Mouse (Mus musculus) c-Kit-negative CD71-positive TER-119-positive erythroid progenitor cells, embryonic 14.5 days (primary cell): Measurements from ENCODE around the gene Osbpl3.

Experiments used
- DNase-seq: peaks from one replicate; pipeline ENCODE4 v3.0.0-alpha.2; 2013; ENCODE audit warnings: low read depth, low spot score

Osbpl3 gene

DNA sequence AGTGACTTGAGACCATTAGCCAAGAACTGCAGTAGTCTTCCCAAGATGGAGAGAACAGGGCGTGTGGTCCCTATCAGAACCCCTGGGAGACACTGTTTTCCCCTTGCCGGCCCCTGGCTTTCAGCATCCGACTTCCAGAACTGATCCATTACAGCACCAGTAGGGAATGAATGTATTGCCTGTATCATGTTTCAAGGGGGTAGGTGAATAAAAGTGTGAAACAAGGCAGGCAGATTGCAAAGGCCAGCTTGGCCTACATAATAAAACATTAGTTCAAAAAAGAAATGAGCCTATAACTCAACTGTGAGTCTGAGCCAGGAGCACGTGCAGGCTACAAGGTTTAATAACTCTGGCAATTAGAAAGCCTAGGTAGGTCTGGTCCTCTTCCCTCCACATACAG, 52.5 kb downstream of the Osbpl3 start:
- no peak for DNase-seq

DNA sequence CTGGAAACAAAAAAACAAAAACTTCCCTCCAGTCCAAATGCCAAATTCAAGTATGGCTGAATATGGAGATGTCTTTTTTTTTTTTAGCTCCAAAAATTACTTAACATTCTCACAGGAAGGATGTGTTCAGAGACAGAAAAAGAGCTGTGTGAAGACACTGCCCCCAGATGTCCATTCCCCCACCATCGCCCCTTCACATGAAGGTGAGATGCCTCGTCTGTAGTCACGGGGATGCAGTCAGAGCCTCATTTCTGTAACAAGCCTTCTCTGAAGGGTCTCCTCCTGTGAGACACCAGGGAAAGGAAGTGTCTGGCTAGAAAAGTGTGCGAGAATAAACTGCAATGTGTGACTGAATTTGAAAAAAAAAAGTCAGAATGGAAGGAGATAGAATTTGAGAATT, 53.1 kb downstream of the Osbpl3 start:
- no peak for DNase-seq

DNA sequence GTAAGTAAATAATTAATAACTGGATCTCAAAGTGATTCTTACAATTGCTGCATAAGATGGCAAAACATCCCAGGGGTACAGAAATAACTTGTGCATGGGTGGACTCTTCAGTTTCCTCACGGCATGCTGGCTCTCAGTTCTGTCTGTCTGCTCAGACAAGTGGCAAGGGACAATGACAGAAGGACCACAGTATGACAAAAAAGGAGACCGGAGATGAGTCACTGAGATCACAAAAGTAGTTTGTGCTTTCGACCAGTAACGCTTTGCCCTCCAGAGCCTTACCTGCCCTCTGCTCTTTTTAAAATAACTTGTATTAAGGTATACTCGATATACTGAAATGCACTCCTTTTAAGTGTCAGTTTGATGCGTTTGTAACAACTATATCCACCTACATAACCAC, 55.8 kb downstream of the Osbpl3 start:
- DNase-seq: no peak

DNA sequence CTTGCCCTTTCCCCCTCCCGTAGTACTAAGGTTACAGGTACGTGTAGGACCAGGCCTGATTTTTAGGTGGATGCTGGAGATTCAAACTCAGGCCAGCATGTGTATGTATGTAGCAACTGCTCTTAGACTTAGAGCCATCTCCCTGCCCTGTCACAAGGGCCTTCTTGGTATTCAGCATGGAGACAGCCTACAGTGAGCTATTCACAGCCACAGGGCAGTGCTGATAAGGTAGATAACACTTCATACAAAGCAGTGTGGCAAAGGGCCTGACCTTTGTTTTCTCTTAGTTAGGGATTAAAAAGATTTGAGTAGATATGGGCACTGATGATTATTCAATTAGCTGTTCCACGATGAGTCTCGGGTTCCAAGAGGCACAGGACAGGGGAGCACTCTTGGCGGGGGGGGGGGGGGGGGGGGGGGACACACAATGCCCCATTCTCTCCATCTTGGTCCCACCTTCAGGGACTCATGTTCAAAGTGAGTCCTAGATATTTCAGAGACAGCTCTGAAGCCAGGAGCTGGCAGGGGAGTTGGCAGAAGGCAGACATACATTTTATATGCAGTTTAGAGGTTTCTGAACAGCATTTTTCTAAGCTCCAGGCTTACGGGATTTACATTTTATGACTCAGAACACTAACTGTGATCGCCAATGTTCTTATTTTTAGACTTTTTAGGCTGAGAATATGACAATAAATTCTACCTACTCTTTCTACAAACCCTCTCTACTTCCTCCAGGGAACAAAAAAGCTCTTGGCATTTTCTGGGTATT, 56.4 kb downstream of the Osbpl3 start:
- no peak for DNase-seq

DNA sequence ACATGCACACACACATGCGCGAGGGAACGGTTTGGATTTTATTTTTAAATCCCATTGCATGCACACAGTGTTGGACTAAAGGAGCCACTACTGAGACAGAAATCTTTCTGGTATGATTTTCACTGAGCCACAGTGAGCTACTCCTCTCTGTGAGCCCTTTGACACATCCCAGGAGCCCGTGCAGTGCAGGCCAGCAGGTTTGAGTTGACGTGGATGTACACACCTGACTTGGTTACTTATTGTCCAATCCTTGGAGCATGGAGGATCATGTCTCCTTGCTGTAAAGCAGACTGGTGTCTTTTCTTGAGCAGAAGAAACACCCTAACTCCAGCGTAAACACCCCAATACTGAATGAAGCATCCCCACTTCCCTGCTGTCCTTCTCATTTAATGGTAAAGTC, 57.7 kb downstream of the Osbpl3 start:
- DNase-seq: no peak

DNA sequence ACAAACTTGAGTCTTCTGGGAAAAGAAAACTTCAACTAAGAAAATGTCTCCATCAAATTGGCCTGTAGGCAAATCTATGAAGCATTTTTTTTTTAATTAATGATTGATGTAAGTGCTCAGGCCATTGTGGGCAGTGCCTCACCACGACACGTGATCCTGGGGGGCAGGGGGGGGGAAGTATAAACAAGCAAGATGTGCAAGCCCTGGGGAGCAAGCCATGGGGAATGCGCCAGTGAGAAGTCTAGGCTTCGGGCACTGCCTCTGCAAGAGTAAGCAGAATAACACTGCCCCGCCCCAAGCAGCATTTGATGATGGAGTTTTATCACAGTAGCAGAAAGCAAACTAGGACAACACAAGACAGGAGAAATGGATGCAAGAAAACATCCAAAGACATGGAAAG, 58.9 kb downstream of the Osbpl3 start:
- DNase-seq: no peak

DNA sequence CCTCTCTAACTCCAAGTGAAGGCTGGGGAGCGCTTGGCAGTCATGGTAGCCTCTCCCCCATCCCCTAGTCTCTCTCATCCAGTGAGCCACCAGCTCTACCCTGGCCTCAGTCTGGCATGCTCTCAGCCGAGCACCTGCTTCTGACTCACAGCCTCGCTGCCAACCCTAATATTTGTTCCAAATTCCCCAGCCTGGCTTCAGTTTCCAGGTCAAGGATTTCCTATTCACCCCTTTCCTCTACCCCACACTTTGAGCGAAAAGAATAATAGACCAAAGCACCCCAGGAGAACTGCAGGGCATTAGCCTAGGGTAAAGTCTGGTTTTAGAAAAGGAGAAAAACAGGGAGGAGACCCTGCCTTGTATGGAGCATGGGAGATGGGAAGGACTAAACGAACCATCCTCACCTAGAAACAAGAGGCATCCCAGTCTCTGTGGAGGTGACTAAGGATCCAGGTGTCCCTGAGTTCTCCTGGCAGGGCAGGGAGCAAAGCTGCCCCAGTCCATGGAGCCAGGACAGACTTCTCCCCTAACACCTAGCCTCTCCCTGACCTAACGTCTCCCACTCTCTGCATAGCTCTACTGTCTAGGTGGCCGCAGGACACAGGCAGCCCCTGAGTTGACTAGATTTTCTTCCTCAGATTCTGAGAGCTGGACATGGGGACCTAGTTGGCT, 60.2 kb downstream of the Osbpl3 start:
- no peak for DNase-seq

DNA sequence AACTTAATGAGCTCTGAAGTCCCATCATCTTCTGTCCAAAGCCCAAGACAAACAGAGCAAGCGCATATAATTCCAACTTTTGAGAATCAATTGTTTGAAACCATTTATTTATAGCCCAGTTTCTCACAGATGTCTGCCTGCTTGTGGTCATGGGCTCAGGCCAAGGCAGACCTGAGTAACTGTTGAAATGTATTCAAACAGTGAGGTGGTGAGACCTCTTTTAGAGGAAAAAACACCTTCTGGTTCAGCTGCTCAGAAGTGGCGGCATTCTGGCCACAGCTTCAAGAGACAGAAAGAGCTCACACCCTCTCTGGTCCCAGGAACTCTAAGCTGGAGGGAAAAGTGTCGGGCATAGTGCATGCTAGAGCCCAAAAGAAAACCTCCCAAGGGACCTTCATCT, 61.6 kb downstream of the Osbpl3 start:
- DNase-seq: no peak

GRCm38 (mm10) chr6:50393960-50394359, 62.0 kb downstream of the Osbpl3 start:
- no peak for DNase-seq

- no peak for DNase-seq
Measured at GRCm38 (mm10) chr6:50391951-50392350, 64.0 kb downstream of the Osbpl3 start.

GRCm38 (mm10) chr6:50390313-50390712, 65.7 kb downstream of the Osbpl3 start:
- DNase-seq: no peak

DNA sequence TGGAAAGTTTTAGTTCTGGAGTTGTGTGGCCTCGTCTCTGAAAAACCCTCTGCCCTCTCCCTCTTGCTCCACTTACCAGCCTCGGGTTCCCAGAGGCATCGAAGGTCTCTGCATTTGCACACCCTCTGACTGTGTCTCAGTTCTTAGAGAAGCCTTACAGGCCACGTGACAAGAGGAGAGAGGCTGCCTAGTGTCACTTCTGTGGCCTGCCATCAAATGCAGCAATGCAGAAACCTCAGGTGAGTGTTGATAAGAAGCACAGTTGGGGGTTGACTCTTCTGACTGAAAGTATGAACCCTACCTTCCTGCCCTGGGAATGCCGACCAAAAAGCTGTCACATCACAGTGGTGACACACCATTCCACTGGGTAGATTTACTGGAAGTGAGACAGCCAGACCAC, 68.4 kb downstream of the Osbpl3 start:
- DNase-seq: no peak

DNA sequence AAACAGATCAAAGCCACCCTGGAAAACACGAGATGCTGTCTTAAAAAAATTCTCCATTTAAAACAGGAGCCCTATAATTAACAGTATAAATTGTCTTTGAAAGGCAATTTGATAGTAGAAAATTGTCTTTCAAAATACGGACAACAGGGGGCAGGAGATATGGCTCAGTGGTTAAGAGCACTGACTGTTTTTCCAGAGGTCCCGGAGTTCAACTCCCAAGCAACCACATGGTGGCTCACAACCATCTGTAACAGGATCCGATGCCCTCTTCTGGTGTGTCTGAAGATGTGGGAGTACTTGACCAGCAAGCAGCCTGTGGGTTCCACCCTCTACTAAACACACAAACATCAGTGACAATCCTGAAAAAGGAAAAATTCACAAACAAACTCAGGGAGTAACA, 69.5 kb downstream of the Osbpl3 start:
- DNase-seq: no peak

GRCm38 (mm10) chr6:50385451-50386013, 70.5 kb downstream of the Osbpl3 start:
- no peak for DNase-seq

GRCm38 (mm10) chr6:50382711-50383110, 73.3 kb downstream of the Osbpl3 start:
- no peak for DNase-seq

DNA sequence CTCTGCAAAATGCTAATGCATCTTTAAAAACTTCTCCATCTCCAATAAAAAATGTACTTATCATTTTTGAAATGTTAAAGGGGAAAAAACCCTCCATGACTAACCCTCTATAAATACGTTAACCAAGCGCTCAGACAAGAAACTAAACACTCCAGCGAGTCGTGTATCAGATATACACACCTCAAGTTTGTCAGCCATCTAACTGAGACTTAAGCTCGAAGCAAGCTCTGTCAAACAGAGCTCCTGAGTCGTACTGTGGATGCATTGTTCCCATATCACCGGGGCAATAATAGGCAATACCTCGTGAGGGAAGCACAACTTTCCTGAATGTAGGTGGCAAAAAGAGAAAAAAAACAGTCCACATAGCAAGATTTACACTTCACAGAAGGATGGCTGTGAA, 73.8 kb downstream of the Osbpl3 start:
- DNase-seq: no peak

DNA sequence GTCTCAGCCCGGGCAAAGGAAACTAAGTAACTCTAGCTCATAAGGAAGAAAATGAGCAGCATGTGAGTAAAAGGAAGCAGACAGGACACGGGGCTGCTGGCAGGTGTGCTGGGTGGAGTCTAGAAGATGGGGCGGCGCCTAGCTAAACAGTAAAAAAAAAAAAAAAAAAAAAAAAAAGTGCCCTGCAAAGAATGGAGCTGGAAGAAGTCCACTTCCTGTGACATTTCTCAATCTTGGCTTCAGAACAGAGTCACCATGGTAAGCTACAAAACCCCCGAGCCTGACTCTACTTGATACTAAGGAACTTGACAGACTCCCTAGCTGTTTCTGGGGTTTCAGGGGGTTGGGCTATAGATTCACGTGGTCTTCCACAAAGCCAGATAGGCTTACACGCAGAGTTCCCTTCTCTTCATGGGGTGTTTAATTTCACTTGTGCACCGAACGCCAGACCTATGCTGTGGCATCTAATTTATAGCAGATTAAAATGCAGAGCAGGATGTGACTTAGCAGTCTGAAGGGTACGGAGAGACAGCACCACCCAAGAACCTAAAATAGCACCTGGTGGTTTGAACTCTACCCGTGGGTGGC, 74.4 kb downstream of the Osbpl3 start:
- no peak for DNase-seq

- no peak for DNase-seq
Measured at GRCm38 (mm10) chr6:50379740-50380139, 76.3 kb downstream of the Osbpl3 start.

DNA sequence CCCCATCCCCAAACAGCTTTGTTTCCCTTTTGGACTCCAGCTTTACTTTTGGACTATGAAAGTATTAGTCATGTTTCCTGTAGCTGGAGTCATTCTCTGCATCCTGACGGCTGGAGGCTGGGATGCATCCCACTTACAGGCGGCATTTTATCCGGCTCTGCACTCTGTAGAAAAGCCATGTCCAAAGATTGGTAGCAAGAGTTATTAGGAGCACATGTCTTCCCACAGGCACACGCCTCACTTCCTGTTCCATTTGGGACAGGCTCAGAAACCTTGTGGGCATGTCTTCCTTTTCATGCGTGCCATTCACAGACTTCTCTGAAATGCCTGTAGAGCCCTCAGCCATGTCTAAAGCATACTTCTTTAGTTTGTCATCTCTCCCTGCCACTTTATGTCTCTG, 76.9 kb downstream of the Osbpl3 start:
- DNase-seq: no peak

DNA sequence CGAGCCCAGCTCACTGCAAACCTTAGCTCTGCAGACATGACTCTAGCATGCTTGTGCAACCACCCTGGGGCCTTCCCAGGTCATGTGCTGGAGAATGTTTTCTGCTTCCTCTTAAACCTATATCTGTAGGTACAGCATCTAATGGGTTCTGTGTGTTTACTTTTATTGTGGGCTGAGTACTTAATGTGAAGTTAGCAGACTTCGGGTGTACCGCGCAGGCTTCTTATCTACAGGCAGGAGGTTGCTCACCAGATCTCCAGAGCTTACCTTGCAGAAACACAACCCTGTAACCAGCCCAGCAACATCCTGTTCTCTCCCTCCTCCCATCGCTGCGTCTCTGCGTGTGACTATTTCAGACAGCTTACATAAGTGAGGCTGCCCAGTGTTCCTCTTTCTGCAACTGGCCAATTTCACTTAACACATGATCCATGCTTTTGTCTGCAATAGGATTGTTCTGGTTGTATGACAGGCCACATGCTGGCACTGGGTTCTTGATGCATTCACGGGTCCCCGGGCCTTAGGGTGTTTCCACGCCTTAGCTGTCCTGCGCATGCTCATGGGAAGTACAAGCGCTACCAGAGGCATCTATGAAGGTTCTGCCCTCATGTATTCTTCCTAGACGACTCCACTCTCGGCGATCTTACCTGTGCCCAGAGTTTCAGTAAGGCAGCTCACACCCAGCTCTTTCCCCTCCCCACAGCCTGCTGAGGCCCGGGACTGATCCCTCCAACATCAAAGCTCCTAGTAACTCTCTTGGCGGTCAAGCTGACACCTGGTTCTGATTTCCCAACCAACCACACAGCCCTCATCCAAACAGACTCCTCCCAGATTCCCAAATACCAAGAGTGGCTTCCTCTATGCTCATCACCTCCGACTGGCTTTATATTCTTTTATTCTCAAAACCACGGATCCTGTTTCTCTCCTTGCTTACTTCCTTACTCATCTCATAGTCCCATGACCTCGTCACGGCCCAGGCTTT, 78.0 kb downstream of the Osbpl3 start:
- DNase-seq: no peak

DNA sequence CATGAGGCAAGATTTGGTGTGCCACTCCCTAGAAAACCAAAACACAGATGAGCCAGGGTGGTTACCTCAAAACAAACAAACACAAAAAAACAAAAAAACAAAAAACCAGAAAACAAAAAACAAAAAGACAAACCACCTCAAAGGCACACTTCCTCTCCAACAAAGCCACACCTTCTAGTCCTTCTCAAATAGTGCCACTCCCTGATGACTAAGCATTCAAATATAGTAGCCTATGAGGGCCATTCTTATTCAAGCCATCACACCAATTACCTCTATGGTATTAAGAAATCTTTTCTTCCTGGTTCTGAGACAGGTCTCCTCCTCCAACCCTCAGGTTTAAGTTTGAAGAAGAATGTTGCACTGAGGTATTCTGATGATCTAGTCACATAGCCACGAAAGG, 79.3 kb downstream of the Osbpl3 start:
- no peak for DNase-seq
